Mouse (Mus musculus) urinary bladder, postnatal 14 days (tissue): ENCODE measurements around the gene Fam169b.

Source experiments
- DNase-seq: peaks from one replicate; pipeline ENCODE4 v3.0.0; 2021; ENCODE audit warnings: low spot score

The Fam169b gene

DNA sequence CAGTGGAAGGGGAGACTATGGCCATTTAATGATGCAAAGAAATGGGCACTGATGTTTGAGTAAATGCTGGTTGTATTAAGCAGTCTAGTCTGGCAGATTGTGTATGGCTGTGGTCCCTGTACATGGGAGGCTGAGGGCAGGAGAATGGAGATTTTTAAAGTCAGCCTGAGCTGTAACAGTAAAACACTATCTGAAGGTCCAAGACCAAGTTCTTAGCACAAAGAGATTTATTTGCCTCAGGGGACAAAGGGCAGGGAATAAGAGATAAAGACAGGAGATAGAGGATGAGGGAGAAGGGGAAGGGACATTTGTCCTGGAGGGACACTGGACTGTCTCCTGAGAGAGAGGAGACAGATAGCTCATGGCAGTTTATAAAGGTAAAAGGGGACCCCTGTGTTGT lies at the start of gene Fam169b:
Gene Fam169b, plus strand, starts transcription at position 325 of the 400 bp plus-strand sequence.
- no peak for DNase-seq

GRCm38 (mm10) chr7:68224006-68224405 lies 49.6 kb upstream of the Fam169b start:
- DNase-seq, result no peak

GRCm38 (mm10) chr7:68225427-68226054 lies 48.1 kb upstream of the Fam169b start:
- no peak for DNase-seq

- DNase-seq, result no peak
These were observed 46.6 kb upstream of the Fam169b start for GRCm38 (mm10) chr7:68227021-68227420.

GRCm38 (mm10) chr7:68227621-68228020 lies 46.0 kb upstream of the Fam169b start:
- DNase-seq, result no peak

DNA sequence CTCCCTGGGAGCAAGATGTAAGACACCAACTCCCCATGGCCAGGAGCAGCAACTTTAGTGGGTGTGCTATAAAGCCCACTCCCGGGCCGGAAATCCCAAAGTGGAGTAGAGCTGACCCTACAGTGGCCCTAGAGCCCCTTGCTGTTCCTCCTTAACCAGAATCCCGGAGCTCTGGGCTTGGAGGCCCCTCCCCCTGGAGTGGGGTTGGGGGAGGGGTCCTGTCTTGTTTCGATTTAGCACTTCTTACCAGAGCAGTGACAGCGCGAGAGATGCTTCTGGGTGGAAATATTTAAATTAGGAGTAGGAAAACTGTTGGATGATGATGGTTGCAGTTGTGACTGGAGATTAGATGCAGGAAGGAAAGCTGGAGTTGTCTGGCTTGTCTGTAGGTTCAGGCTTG lies 45.1 kb upstream of the Fam169b start:
- no peak for DNase-seq

- no peak for DNase-seq
These were observed 42.8 kb upstream of the Fam169b start for GRCm38 (mm10) chr7:68230831-68231230.

DNA sequence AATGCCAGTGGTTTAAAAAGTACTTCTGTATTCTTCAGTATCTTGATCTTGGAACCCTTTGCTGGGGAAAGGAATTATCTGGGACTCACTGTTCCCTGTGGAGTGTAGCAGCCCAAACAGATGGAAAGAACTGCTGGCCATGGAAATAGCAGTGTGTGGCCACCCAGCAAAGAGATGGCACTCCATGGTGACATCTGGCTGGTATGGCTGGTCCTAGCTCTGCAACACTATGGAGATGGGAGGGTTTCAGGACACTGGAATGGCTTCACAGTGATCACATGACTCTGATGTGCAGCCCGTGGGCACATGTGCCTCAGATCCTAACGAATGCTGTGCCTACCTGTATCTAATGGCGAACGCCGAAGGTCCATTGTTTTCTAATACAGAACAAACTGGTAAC lies 41.1 kb upstream of the Fam169b start:
- DNase-seq, result no peak

DNA sequence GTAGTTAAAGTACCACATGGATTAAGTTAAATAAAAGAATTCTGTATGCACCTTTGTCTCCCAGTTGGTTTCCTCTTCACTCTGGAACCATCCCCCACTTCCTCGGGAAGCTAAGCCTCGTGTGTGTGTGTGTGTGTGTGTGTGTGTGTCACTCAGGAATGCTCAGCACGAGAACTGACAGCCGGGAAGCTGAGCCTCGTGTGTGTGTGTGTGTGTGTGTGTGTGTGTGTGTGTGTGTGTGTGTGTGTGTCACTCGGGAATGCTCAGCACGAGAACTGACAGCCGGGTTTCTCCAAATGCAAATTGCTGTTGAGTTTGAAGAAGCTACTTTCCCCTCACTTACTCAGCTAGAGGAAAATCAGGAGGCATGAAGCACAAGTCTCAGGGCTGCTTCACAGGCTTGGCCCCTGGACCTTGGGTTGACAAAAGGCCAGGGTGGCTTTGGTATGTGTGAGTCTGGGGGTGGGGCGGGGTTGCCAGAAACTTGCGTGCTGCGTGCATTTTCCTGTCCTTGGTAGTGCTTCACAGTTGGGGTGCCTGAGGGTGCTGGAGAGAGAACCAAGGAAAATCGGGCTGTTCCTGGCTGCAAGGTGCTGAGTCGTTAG lies 39.9 kb upstream of the Fam169b start:
- DNase-seq, result no peak

GRCm38 (mm10) chr7:68236817-68237216 lies 36.8 kb upstream of the Fam169b start:
- DNase-seq, result no peak

GRCm38 (mm10) chr7:68239220-68239827 lies 34.3 kb upstream of the Fam169b start:
- no peak for DNase-seq

DNA sequence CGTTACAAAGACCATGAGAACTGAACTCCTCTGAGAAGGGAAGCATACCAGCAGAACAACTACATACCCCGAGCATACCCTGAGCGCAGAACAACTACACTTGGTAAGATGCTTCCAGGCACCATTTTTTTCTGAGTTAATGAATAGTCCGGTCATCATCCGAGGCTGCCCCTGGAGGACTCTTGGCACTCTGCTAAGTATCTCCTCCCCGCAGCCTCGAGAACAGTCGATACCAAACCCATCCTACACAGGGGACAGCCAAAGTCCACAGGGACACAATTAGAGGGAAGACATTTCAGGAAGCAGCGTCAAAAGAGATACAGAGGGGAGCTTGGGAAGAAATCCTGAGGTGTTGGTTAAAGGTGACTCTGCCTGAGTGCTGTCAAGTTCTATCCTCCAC lies 32.4 kb upstream of the Fam169b start:
- DNase-seq, result no peak

DNA sequence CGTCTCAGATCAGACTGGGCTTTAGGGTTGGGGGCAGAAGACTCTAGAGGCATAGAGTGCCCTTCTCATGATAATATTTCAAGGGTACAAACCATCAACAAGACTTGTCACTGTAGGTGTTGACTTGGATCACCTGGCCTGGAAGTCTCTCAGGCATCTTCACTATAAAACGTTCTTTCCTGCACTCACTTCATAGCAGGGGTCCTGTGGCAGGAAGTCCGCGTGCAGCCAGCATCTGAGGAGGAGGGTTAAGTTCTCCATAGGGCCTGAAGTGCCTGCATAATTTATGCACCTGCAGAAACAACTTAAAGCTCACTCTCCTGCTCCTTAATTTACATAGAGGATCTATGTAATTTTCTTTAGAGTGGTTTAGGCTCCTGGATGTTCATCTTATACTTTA lies 28.0 kb upstream of the Fam169b start:
- DNase-seq, result no peak

- DNase-seq, result no peak
These were observed 27.4 kb upstream of the Fam169b start for GRCm38 (mm10) chr7:68246249-68246648.

- no peak for DNase-seq
These were observed 23.2 kb upstream of the Fam169b start for GRCm38 (mm10) chr7:68250411-68250810.

GRCm38 (mm10) chr7:68250902-68251301 lies 22.7 kb upstream of the Fam169b start:
- no peak for DNase-seq

GRCm38 (mm10) chr7:68257767-68258166 lies 15.9 kb upstream of the Fam169b start:
- no peak for DNase-seq

DNA sequence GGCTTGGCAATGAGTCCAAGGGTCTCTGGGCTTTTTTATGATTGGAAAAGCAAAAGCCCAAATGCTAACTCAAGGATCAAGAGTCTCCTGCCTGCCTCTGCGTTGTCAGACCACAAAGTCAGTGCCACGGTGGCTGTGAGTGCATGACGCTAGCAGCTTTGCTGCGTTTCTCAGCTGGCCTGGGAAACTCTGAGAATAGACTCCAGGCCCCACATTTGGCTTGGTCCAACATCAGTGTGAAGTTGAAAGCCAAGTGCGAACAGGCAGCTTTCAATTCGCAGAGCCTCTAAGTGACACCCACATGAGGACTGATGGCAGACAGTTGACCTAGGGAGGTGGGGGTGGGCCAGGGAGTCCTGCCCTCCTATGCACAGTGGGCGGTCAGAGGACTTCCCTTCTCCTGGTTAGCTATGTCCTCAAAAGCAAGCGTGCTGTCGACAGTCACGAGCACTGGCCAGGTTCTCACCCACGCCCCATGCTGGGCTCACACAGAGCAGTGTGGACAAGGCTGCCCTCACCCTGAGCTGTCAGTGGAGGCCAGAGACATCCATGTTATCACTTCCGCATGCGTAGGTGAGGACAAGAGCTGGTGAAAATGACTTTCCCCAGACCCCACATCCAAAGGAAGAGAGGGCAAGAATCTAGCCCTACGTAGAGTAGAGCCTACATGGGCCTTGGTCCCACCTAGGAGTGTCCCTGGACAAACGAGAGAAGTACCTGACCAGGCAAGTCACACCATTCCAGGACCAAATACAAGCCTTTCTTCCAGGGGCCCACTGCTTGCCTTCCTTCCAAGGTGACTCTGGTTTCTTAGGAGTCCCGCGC lies 15.1 kb upstream of the Fam169b start:
- DNase-seq, result no peak

- no peak for DNase-seq
These were observed 14.0 kb upstream of the Fam169b start for GRCm38 (mm10) chr7:68259523-68260081.

DNA sequence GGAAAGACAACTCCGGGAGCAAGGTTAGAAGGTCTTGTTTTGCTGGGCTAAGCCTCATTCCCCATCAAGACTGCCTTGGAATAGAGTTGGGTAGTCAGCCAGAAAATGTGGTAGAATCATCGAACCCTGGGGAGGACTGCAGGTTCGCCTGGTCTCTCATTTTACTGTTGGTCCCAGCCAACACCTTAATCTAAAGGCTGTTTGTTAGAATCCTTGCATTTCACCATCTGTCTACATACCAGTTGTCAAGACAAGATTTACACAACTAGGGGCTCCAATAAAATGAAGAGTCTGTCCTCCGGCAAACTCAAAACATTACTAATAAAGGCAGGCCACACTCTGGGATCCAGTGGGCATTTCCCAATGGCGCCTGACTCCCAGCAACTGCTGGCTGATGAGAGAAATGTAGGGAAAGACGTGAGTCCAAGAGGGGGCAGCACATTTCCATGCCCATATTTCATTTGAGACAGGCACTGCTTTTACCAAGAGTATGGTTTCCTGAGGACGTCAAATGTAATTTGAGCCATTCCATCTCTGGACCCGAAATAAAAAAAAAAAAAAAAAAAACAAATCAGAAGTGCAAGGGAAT lies 10.9 kb upstream of the Fam169b start:
- no peak for DNase-seq

GRCm38 (mm10) chr7:68263346-68264027 lies 10.2 kb upstream of the Fam169b start:
- no peak for DNase-seq
